Mouse (Mus musculus): ENCODE results near the gene Rnft2.

The Rnft2 gene

GRCm38 (mm10) chr5:118250987-118251386 lies 6.1 kb upstream of the Rnft2 start:
- DNase-seq (ENCODE audit: low spot score), result no peak

GRCm38 (mm10) chr5:118247378-118247777 lies 2.5 kb upstream of the Rnft2 start:
- DNase-seq (ENCODE audit: low spot score), result no peak

- DNase-seq (ENCODE audit: low spot score), result no peak
Observed at GRCm38 (mm10) chr5:118245606-118246308, 841 bp upstream of the Rnft2 start.

- no peak for DNase-seq (ENCODE audit: low spot score)
Observed at GRCm38 (mm10) chr5:118239671-118240070, 5.2 kb downstream of the Rnft2 start.

- DNase-seq (ENCODE audit: low spot score), result no peak
Observed at GRCm38 (mm10) chr5:118236891-118237290, 8.0 kb downstream of the Rnft2 start.

GRCm38 (mm10) chr5:118230071-118230611 lies 14.8 kb downstream of the Rnft2 start:
- DNase-seq (ENCODE audit: low spot score), result no peak

- no peak for DNase-seq (ENCODE audit: low spot score)
Observed at GRCm38 (mm10) chr5:118223142-118223757, 21.7 kb downstream of the Rnft2 start.

GRCm38 (mm10) chr5:118217410-118217809 lies 27.5 kb downstream of the Rnft2 start:
- DNase-seq (ENCODE audit: low spot score), result no peak

- no peak for DNase-seq (ENCODE audit: low spot score)
Observed at GRCm38 (mm10) chr5:118214418-118215154, 30.3 kb downstream of the Rnft2 start.

GRCm38 (mm10) chr5:118214012-118214411 lies 30.9 kb downstream of the Rnft2 start:
- no peak for DNase-seq (ENCODE audit: low spot score)

GRCm38 (mm10) chr5:118205852-118206251 lies 39.1 kb downstream of the Rnft2 start:
- DNase-seq (ENCODE audit: low spot score), result no peak

- no peak for DNase-seq (ENCODE audit: low spot score)
Observed at GRCm38 (mm10) chr5:118204675-118205440, 40.1 kb downstream of the Rnft2 start.

GRCm38 (mm10) chr5:118199670-118200069 lies 45.2 kb downstream of the Rnft2 start:
- no peak for DNase-seq (ENCODE audit: low spot score)

- no peak for DNase-seq (ENCODE audit: low spot score)
Observed at GRCm38 (mm10) chr5:118197421-118197820, 47.5 kb downstream of the Rnft2 start.

- DNase-seq (ENCODE audit: low spot score), result no peak
Observed at GRCm38 (mm10) chr5:118192221-118192620, 52.7 kb downstream of the Rnft2 start.

GRCm38 (mm10) chr5:118190491-118190890 lies 54.4 kb downstream of the Rnft2 start:
- DNase-seq (ENCODE audit: low spot score), result no peak

- no peak for DNase-seq (ENCODE audit: low spot score)
Observed at GRCm38 (mm10) chr5:118188356-118188755, 56.6 kb downstream of the Rnft2 start.

- DNase-seq (ENCODE audit: low spot score), result no peak
Observed at GRCm38 (mm10) chr5:118186903-118187633, 57.8 kb downstream of the Rnft2 start.

- no peak for DNase-seq (ENCODE audit: low spot score)
Observed at GRCm38 (mm10) chr5:118177640-118178039, 67.3 kb downstream of the Rnft2 start.

- no peak for DNase-seq (ENCODE audit: low spot score)
Observed at GRCm38 (mm10) chr5:118175137-118175536, 69.8 kb downstream of the Rnft2 start.

GRCm38 (mm10) chr5:118174310-118175009 lies 70.5 kb downstream of the Rnft2 start:
- no peak for DNase-seq (ENCODE audit: low spot score)
